Mouse (Mus musculus) neutrophil, adult 5-6 weeks (primary cell): Measurements from ENCODE around the gene Ano3. TPM values are rescaled to one million over a fixed set of nuclear protein-coding genes. Genes with fewer than 3 reads are reported as not detected.

ENCODE experiments used
- ATAC-seq: fragments of 151-379, 151-347 bp; 2 replicates; pipeline ENCODE4 v1.8.0; 2017; ENCODE audit warnings: mild to moderate bottlenecking, moderate TSS enrichment; ENCODE audit not compliant: insufficient number of reproducible peaks, poor library complexity, low FRiP score, severe bottlenecking; ENCODE audit errors: extremely low read depth
- total RNA-seq: library from RNA; stranded (forward); fragments of 200-1000 nt; gene quantifications from 2 replicates; pipeline ENCODE4 v1.2.3, GENCODE M21; 2017

Ano3 gene
- total RNA-seq, 1 experiment from 2014 or later, result not detected

GRCm38 (mm10) chr2:110839559-110840243 is 111.0 kb downstream of the Ano3 start:
- ATAC-seq, result no peak

GRCm38 (mm10) chr2:110816189-110816588 is 134.5 kb downstream of the Ano3 start:
- no peak for ATAC-seq

- ATAC-seq, result no peak
Observed at GRCm38 (mm10) chr2:110814964-110815363, 135.8 kb downstream of the Ano3 start.

- no peak for ATAC-seq
Observed at GRCm38 (mm10) chr2:110806302-110807093, 144.2 kb downstream of the Ano3 start.

DNA sequence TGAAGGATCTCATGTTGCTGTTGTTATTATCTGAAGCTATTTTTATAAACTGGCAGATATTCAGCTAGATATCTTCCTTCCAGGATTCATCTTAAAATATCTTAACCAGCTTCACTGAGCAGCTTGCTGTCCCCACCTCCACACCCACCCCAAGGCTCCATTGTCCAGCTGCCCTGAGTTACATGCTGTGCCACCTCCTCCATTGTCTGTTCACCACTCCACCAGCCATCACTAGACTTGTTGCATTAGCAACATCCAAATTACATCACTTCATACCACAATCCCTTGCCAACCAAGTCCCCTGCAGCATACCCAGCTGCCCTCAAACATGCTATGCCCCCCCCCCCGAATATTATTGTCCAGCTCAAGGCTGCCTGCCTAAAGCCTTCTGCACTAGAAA is 154.8 kb downstream of the Ano3 start:
- no peak for ATAC-seq

GRCm38 (mm10) chr2:110795433-110795832 is 155.3 kb downstream of the Ano3 start:
- ATAC-seq, result no peak

- no peak for ATAC-seq
Observed at GRCm38 (mm10) chr2:110787396-110787795, 163.3 kb downstream of the Ano3 start.

DNA sequence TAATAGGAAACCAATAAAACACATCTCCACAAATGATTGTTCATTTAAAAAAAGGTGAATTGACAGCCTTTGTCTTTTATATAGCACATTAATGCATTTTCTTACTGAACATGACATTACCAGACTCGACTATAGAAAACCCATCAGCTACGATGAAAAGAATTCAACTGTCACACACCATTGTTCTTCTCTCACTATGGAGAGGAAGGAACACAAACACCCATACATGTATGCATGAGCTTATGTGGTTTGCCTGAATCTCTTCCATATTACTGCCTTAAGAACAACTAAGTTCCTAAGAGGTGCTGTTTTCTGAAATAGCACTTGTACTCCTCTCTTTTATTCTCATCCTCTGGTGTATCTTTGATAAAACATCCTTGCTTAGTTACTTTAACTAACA is 191.3 kb downstream of the Ano3 start:
- no peak for ATAC-seq

GRCm38 (mm10) chr2:110757556-110757955 is 193.2 kb downstream of the Ano3 start:
- no peak for ATAC-seq

DNA sequence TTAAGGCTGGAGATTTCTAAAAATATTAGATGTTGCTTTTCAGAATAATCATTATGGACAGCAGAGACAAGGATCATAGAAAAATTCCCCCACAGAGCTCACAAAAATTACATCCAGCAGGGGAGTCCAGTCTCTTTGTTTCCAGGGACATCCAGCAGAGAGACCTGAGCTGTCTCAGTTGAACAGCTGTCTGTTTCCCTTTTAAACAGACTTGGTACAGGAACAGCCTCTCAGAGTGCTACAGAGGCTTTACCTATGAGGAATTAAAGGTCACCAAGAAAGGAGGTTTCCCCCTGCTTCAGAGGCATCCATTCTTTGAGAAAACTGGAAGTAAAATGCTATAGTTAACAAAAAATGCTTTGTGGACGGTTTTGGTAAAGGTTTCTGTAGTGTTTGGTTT is 210.2 kb downstream of the Ano3 start:
- ATAC-seq, result no peak

DNA sequence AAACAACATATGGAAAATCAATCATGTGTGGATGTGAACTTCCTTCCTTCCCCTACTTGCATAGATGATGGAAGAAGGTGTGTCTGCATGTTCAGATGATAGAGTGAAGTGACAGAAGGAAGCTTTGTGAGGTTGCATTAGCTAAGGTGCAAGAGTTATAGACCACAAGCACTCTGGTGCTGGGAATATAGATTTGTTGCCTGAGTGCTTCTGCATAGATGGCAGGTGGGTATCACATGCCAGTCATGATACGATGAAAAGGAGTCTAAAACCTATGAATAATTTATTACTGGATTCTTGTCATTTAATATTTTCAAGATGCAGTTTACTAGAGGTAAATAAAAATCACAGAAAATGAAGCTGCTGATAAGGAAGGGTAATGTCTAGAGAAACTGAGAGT is 210.9 kb downstream of the Ano3 start:
- ATAC-seq, result no peak

DNA sequence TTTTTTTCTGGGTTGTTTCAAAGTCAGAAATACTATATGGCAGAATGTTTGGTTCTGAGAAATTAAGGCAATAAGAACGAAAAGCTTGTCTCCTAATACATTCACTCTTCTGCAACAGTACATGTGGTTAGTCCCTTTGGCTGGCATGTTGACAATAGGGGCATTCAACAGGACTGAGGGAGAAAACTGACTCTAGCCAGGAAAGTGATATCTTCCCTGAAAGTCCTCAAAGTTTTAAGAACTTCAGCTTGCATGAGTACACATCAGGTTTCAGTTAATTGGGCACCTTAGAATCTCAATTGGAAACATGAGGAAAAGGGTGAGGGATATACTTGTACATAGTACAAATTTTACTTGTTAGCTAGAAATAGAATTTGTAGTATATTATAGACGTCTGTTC is 212.7 kb downstream of the Ano3 start:
- ATAC-seq, result no peak

- no peak for ATAC-seq
Observed at GRCm38 (mm10) chr2:110737236-110737635, 213.5 kb downstream of the Ano3 start.

GRCm38 (mm10) chr2:110726106-110726505 is 224.6 kb downstream of the Ano3 start:
- ATAC-seq, result no peak

GRCm38 (mm10) chr2:110722208-110722607 is 228.5 kb downstream of the Ano3 start:
- ATAC-seq, result no peak

DNA sequence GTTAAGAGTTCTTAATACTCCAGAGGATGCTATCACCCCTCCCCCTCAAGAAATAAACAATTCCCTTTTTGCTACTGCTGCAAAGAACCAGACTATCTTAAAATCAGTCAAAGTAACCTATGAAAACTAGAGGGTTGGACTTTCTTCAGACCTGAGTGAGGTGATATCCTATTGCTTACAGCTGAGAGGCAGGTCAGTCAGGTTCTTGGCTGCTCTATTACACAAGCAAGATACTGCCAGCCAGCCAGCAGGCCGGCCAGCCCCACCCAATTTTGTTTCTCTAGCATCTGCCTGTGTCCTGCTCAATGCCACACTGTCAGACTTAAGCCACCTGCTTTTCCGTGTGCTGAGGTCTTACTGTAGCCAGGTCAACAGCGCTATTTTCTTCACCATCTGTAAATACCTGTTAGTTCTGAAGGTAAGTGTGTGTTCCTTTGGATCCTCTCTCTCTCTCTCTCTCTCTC is 229.4 kb downstream of the Ano3 start, which contains the start of gene Muc15:
Gene Muc15 (plus strand): TSS at position 51 of the 464 bp plus-strand sequence.
- no peak for ATAC-seq

DNA sequence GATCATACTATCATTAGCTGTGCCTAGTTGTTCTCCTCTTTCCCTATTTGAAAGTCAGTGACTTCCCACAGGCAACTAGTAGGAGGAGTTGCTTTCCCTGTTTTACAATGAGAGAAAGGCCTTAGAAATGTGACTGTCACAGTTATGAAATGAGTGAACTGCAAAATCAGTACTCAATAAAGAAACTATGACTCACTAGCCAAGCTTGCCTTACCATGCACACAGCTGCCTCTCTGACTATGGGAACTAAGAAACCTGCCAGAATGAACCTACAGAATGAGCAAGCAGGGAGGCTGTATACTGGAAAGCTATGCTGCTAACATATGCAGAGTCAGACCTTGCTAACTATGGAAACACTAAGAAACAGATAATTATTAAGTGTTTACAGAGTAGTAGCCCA is 231.7 kb downstream of the Ano3 start:
- no peak for ATAC-seq

DNA sequence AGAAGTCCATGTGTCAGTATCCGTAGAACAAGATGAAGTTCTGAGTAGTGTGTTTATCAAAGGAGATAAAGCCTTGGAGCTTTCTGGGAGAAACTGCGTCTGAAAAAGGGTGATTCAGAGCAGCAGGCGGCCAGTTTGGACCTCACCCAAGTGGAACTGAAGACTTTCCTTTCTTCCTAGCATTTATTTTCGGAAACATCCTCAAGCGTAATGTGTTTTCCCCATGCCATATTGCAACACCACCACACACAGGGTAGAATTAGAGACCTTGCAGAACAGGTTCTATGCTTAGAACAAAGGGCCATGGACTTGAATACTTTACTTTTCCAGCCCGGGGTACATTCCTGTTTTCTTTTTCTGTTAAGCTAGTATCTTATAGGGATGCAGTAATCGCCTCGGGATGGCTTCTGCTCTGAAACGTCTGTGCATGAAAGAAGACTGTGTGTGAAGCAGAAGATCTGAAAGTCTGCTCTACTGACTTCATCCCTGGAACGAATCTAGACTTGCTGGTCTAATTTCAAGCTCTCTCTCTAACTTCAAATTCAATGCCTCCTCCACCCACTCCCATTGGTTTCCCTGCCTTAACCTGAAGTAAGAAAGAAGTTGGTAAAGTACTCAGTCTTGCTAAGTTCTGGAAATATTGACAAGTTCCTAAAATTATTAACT is 240.5 kb downstream of the Ano3 start:
- ATAC-seq, result no peak

- no peak for ATAC-seq
Observed at GRCm38 (mm10) chr2:110709436-110709835, 241.3 kb downstream of the Ano3 start.
